Mouse (Mus musculus) retina, postnatal 1 day (tissue): ENCODE results near the gene Mrpl40.
"Not testable (repeated sequence)": the region's sequence is repeated elsewhere in the genome, so short reads cannot be mapped to it uniquely, and the experiment has no call there.

ENCODE experiments used
- DNase-seq: peaks from one replicate; pipeline ENCODE4 v3.0.0-alpha.2; 2012

Mrpl40 gene

GRCm38 (mm10) chr16:18876442-18877308, at the start of gene Mrpl40, which contains the start of gene Hira:
Mrpl40 (minus strand) TSS chr16:18876862.
Hira (plus strand) TSS chr16:18877037.
- peak; percentile 96 for DNase-seq

- no peak for DNase-seq
These were observed 45.1 kb upstream of the Mrpl40 start for GRCm38 (mm10) chr16:18921771-18922170.

GRCm38 (mm10) chr16:18916064-18916463, 39.4 kb upstream of the Mrpl40 start:
- DNase-seq: no peak

- DNase-seq: no peak
These were observed 29.0 kb upstream of the Mrpl40 start for GRCm38 (mm10) chr16:18905648-18906047.

GRCm38 (mm10) chr16:18896429-18896828, 19.8 kb upstream of the Mrpl40 start:
- DNase-seq: no peak

- no peak for DNase-seq
These were observed 18.6 kb upstream of the Mrpl40 start for GRCm38 (mm10) chr16:18895249-18895648.

GRCm38 (mm10) chr16:18893840-18894372, 17.2 kb upstream of the Mrpl40 start:
- no peak for DNase-seq

- no peak for DNase-seq
These were observed 7.4 kb upstream of the Mrpl40 start for GRCm38 (mm10) chr16:18884044-18884443.

- no peak for DNase-seq
These were observed 1.5 kb upstream of the Mrpl40 start for GRCm38 (mm10) chr16:18878091-18878720.

GRCm38 (mm10) chr16:18877386-18878090, 876 bp upstream of the Mrpl40 start:
- peak; percentile 84 for DNase-seq

- no peak for DNase-seq
These were observed 596 bp downstream of the Mrpl40 start for GRCm38 (mm10) chr16:18876091-18876441.

GRCm38 (mm10) chr16:18870495-18870894, 6.2 kb downstream of the Mrpl40 start:
- not testable (repeated sequence) for DNase-seq

GRCm38 (mm10) chr16:18860186-18860585, 16.5 kb downstream of the Mrpl40 start:
- DNase-seq: peak; percentile 59

- DNase-seq: peak; percentile 91
These were observed 18.1 kb downstream of the Mrpl40 start for GRCm38 (mm10) chr16:18858551-18858950.

- not testable (repeated sequence) for DNase-seq
These were observed 27.0 kb downstream of the Mrpl40 start for GRCm38 (mm10) chr16:18849521-18850190.

GRCm38 (mm10) chr16:18846301-18846820, 30.3 kb downstream of the Mrpl40 start:
- DNase-seq: no peak

- DNase-seq: no peak
These were observed 38.3 kb downstream of the Mrpl40 start for GRCm38 (mm10) chr16:18838346-18838745.

- peak; percentile 96 for DNase-seq
These were observed 40.0 kb downstream of the Mrpl40 start, which contains the start of the genes 2510002D24Rik and Gm28539 for GRCm38 (mm10) chr16:18836468-18837208. 2510002D24Rik (plus strand) TSS chr16:18836578. Gm28539 (plus strand) TSS chr16:18836584.

GRCm38 (mm10) chr16:18836073-18836467, 40.6 kb downstream of the Mrpl40 start:
- DNase-seq: no peak

GRCm38 (mm10) chr16:18833486-18833885, 43.2 kb downstream of the Mrpl40 start:
- no peak for DNase-seq

- no peak for DNase-seq
These were observed 47.6 kb downstream of the Mrpl40 start for GRCm38 (mm10) chr16:18829102-18829501.
